Mouse (Mus musculus) urinary bladder, postnatal 4 days (tissue): ENCODE measurements around the gene Zfp383.
"Not testable (repeated sequence)": the region's sequence is repeated elsewhere in the genome, so short reads cannot be mapped to it uniquely, and the experiment has no call there.

Experiments used
- DNase-seq, 2 experiments: peaks; one replicate each; pipeline ENCODE4 v3.0.0; 2021 to 2022; ENCODE audit warnings: low spot score in 2 of 2

The Zfp383 gene

DNA sequence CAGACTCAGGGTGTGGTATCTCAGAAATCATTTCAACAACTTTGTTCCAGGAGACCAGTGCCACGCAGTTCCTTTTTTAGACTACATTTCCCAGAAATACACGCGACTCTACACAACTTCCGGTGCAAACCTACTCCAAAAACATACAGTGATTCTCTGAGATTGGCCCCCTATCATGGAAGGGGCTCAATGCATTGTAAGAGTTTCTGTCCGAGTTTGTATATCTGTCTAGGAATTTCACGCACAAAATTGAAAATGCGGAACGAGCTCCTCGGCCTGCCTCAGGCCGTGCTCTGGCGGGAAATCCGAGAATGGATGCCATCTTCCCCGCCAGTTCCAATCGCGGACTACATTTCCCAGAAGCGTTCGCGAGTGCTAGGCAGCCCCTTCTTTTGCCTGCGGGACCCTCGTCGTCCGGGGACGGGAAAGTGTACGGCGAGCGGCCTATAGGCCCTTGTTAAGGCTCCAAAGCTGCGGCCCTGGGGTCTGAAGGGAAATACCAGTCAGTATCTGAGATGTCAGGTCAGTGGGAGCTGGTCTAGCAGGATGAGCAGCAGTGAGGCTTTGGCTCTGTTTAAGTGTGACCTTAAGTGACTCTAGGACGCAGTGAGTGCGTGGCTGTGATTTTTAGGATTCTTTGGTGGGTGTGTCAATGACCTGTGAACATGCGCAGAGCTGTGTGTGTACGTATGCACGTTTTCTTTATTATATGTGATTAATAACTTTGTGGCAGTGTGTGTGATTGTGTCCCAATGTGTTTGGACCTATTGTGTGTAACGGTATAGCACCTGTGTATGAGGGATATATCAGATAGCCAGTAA, at the start of gene Zfp383:
TSS of gene Zfp383 (plus strand) at position 94 of the 821 bp plus-strand sequence.
- DNase-seq: peak; percentile 76 to 79

DNA sequence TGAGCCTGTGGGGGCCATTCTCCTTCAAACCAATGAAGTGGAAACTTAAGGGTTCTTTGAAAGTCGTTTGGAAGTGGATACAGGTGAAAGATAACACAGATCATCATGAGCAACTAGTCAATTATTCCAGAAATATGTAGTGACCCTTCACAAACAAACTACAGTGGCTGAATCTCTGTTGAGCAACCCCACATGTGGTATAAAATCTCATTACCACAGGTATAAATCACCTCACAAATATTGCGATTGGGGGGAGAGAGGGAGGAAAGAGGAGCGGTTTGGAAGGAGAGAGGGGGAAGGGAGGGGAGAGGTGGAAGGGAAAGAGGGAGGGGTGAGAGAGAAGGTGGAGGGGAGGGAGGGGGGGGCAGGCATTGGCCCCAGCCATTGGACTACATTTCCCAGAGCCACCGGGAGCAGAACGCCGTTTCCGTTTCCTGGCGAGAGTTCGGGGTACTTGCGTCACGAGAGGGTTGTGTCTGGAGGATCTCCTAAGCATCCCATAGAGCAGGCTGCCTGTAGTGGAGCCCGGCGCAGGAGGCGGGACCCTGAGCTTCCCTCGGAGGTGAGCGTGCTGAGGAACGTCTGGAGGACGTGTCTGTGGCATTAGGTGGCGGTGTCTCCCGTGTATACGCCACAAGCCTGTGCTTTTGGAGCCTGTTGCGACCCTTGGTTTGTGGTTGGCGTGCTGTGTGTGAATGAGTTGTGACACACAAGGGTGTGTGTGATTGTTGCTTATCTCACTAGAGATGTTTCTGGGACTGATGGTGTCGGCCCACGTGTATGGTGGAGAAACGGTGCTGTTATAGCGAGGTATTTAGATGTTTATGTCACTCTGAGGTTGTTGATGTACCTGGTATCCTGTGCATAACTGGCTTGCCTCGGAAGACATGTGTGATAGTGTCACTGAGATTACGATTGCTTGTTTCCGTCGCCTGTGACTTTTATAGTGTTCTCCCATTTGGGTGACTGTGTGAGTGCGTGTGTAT, 48.2 kb upstream of the Zfp383 start, which contains the start of gene Zfp420:
TSS of gene Zfp420 (plus strand) at position 448 of the 986 bp plus-strand sequence.
- DNase-seq: peak; percentile 77 to 81

DNA sequence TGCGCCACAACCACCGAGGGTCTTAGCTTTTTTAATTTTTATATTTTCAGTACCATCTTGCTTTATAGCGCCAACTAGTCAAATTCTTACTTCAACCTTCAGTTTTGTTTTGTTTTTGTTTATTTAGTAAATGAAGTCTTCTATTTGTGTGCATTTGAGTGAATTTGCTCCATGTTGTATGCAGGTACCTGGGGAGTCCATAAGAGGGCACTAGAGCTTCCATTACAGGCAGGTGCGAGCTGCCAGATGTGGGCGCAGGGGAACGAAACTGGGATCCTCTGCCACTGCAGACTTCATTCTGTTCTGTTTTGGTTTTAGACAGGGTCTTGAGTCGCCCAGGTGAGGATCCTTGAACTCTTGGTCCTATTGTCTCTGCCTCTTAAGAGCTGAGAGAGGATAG, 46.4 kb upstream of the Zfp383 start:
- DNase-seq: no peak

DNA sequence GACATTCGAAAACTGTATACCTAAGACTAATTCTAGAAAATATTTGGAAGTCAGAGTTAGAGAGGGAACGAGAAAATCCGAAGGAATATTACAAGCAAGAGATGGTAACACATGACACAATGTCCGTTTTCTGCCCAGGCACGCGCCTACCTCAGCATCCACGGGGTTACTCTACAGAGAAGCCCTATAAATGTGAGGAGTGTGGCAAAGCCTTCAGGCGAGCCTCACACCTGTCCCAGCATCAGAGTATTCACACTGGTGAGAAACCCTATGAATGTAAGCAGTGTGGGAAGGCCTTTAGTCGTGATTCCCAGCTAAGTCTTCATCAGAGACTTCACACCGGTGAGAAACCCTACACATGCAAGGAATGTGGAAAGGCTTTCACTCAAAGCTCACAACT, 33.8 kb upstream of the Zfp383 start:
- no peak for DNase-seq

GRCm38 (mm10) chr7:29877561-29877960, 30.5 kb upstream of the Zfp383 start:
- not testable (repeated sequence) for DNase-seq

GRCm38 (mm10) chr7:29880056-29880455, 28.0 kb upstream of the Zfp383 start:
- no peak for DNase-seq

- DNase-seq: no peak
Measured at GRCm38 (mm10) chr7:29880916-29881315, 27.1 kb upstream of the Zfp383 start.

DNA sequence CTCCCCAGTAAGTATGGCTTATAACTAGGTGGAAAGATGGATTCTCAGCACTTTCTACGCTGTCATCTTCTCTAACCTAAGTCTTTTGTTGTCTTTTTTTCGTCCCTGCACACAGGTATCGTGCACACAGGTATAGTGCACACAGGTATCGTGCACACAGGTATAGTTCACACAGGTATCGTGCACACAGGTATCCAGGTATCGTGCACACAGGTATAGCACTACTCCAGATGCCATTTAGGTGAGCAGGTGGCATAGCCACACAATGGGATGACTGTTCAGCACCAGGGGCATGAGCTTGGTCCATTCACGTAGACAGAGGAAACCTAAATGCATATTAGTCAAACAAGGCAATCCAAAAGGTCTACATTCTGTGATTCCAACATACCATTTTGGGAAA, 17.5 kb upstream of the Zfp383 start:
- DNase-seq: no peak

DNA sequence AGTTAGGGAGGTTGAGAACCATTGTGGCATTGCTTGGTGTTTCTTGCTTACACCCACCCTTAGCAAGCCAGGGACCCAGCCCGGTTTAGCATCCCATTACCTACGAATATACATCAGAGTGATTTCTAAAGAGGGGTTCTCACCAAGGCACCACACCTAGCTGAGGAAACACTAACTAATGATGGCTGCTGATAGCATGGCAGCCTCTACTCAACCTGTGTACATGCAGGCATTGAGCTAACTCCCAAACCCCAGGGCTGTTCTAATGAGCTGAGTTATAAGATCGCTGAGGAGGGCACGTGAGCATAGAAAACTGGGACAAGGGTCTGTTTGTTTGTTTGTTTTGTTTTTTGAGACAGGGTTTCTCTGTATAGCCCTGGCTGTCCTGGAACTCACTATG, 15.3 kb upstream of the Zfp383 start:
- DNase-seq: no peak

- no peak for DNase-seq
Measured at GRCm38 (mm10) chr7:29898351-29898750, 9.7 kb upstream of the Zfp383 start.

DNA sequence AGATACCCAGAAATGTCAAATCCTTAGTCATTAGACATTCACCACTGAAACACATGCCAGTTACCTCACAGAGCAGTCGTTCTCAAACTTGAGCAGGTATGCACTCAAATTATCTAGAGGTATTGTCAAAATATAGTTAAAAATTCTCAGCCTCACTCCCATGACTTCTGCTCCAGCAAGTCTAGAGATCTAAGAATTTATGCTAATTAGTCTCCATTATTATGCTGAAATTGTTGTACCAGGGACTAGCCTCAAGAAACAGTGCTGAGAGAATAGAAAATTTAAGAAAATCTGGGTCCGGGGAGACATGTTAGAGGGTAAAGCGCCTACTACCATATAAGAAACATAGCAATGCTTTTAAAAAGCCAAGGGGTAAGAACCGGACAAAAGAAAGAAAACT, 3.9 kb upstream of the Zfp383 start:
- no peak for DNase-seq

- DNase-seq: peak in 1 of 2 experiments; percentile 42
Measured at GRCm38 (mm10) chr7:29905966-29906681, 1.9 kb upstream of the Zfp383 start, which contains the start of gene Zfp27. TSS of gene Zfp27 (minus strand) at chr7:29906572.

- DNase-seq: no peak
Measured at GRCm38 (mm10) chr7:29906682-29907058, 1.4 kb upstream of the Zfp383 start.

GRCm38 (mm10) chr7:29907206-29907605, 817 bp upstream of the Zfp383 start:
- no peak for DNase-seq

DNA sequence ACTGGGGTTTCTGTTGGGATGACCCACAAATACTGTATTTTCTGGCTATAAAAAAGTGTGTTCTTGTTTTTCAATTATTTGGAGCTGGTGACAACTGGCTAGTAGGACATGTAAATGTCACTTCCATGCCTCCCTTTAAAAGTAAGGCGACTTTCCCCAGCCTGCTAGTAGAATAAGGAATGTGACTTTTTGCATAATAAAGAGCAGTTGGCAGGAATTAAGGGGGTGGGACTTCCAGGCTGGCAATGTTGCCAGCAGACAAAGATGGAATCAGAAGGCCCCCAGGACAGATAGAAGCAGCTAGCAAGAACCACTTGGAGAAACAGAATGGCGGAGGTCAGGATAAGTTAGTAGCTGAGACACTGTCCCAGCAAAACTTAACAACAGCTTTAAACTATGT, 2.2 kb downstream of the Zfp383 start:
- no peak for DNase-seq

- DNase-seq: no peak
Measured at GRCm38 (mm10) chr7:29912172-29912571, 4.1 kb downstream of the Zfp383 start.

- DNase-seq: no peak
Measured at GRCm38 (mm10) chr7:29917371-29918061, 9.5 kb downstream of the Zfp383 start.

DNA sequence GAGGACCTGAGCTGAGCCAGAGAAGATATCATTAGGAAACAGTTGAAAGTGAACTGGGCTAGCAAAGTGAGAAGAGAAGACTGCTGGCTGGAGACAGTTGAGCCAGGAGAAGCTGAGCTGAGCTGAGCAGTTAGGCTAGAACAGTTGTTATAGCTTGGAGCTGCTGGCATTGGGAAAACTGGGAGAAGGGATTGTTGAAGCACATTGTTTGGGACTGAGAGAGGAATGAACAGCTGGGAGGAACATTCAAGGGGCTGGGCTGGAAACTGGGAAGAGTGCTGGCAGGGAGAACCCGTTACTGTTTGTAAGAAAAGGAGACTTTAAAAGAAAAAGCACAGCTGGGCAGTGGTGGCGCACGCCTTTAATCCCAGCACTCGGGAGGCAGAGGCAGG, 10.0 kb downstream of the Zfp383 start:
- no peak for DNase-seq

- no peak for DNase-seq
Measured at GRCm38 (mm10) chr7:29921439-29922093, 13.5 kb downstream of the Zfp383 start.

GRCm38 (mm10) chr7:29922780-29923179, 14.8 kb downstream of the Zfp383 start:
- no peak for DNase-seq

- DNase-seq: no peak
Measured at GRCm38 (mm10) chr7:29938856-29939255, 30.8 kb downstream of the Zfp383 start.
